Mouse (Mus musculus): Measurements from ENCODE around the gene Zc2hc1c.

- TF ChIP-seq CTCF (IDR thresholded peaks at IDR 0.05; ENCODE audit: extremely low read depth, insufficient read depth, low read length) (no peak), POLR2A (IDR thresholded peaks at IDR 0.05; ENCODE audit: extremely low read depth, insufficient read depth, low read length) (no peak)
These were observed 988 bp downstream of the Zc2hc1c start for GRCm38 (mm10) chr12:85289157-85290000.
